ENCODE assay signal across 21 mouse cellular contexts in genomic region chr3:31467882-31468281, GRCm38 (mm10).
DNase-seq lines count a peak whose midpoint lies in the region; ATAC-seq and TF ChIP-seq lines count a peak whose summit lies in the region.
"Had no signal": no experiment of that assay in that cellular context is flagged by ENCODE, and none has a peak within 500 bp of the region (broad histone marks: within the 10 kb centered on the region; RNA-seq: fewer than 3 reads in every experiment).

No protein-coding gene starts in this region.

- no peak overlapping the region for H3K4me2 ChIP-seq in hindbrain, embryonic 16.5 days (ENCODE audit: low read length)
- no peak overlapping the region for H3K4me2 ChIP-seq in hindbrain, embryonic 13.5 days
- no peak overlapping the region for H3K4me2 ChIP-seq in neural tube, embryonic 15.5 days
- no peak overlapping the region for H3K4me2 ChIP-seq in intestine, postnatal 0 days (replicated peaks; ENCODE audit: low read depth)
- H3K4me2 ChIP-seq: limb, embryonic 15.5 days; neural tube, embryonic 13.5 days had no signal

- H3K4me3 ChIP-seq in hindbrain, embryonic 16.5 days (ENCODE audit: low read length) = no peak overlapping the region
- no peak overlapping the region for H3K4me3 ChIP-seq in hindbrain, embryonic 13.5 days
- no peak overlapping the region for H3K4me3 ChIP-seq in neural tube, embryonic 15.5 days (replicated peaks)
- no peak overlapping the region for H3K4me3 ChIP-seq in intestine, postnatal 0 days (ENCODE audit: low read depth, low read length)
- H3K4me3 ChIP-seq: erythroblast, embryonic 14.5 days; limb, embryonic 15.5 days; neural tube, embryonic 13.5 days had no signal

- no peak for TF ChIP-seq CTCF in intestine, postnatal 0 days (IDR thresholded peaks at IDR 0.05; ENCODE audit: low read depth)

- no peaks in the 10 kb centered on the region for H3K36me3 ChIP-seq in hindbrain, embryonic 16.5 days (ENCODE audit: control insufficient read depth, insufficient read depth, low read length)
- H3K36me3 ChIP-seq in hindbrain, embryonic 13.5 days = no peaks in the 10 kb centered on the region
- no peaks in the 10 kb centered on the region for H3K36me3 ChIP-seq in neural tube, embryonic 15.5 days
- H3K36me3 ChIP-seq in intestine, postnatal 0 days (ENCODE audit: control insufficient read depth, insufficient read depth) = no peaks in the 10 kb centered on the region
- H3K36me3 ChIP-seq: limb, embryonic 15.5 days; neural tube, embryonic 13.5 days had no signal

- H3K9ac ChIP-seq in hindbrain, embryonic 16.5 days (ENCODE audit: low read depth, low read length) = no peak overlapping the region
- no peak overlapping the region for H3K9ac ChIP-seq in hindbrain, embryonic 13.5 days
- H3K9ac ChIP-seq in neural tube, embryonic 15.5 days (replicated peaks) = no peak overlapping the region
- H3K9ac ChIP-seq in intestine, postnatal 0 days (ENCODE audit: low read depth, low read length) = no peak overlapping the region
- H3K9ac ChIP-seq: limb, embryonic 15.5 days; neural tube, embryonic 13.5 days had no signal

- peak; percentile 10 for DNase-seq in embryo, embryonic 11 days
- DNase-seq in embryo, embryonic 9.5 days (ENCODE audit: extremely low spot score) = no peak
- DNase-seq in neural tube, embryonic 10.5 days (ENCODE audit: extremely low spot score, low spot score) = no peak
- DNase-seq in heart, adult 11 months = no peak
- DNase-seq: adrenal gland, postnatal 14 days; cerebellum, adult 11-12 months; cerebellum, postnatal 14 days; gastrocnemius, postnatal 14 days; kidney, adult 11 months; kidney, postnatal 10 days; lung, postnatal 10 days; right cerebral cortex, postnatal 14 days; spleen, adult 18-20 months; thymus, postnatal 36 days had no signal

- H3K9me3 ChIP-seq in hindbrain, embryonic 16.5 days (ENCODE audit: control insufficient read depth, low read length) = no peaks in the 10 kb centered on the region
- H3K9me3 ChIP-seq in hindbrain, embryonic 13.5 days = no peaks in the 10 kb centered on the region
- no peaks in the 10 kb centered on the region for H3K9me3 ChIP-seq in neural tube, embryonic 15.5 days (replicated peaks)
- no peaks in the 10 kb centered on the region for H3K9me3 ChIP-seq in intestine, postnatal 0 days (ENCODE audit: control insufficient read depth)
- H3K9me3 ChIP-seq: limb, embryonic 15.5 days; neural tube, embryonic 13.5 days had no signal

- H3K27ac ChIP-seq in hindbrain, embryonic 16.5 days (ENCODE audit: low read depth, low read length) = no peak overlapping the region
- H3K27ac ChIP-seq in hindbrain, embryonic 13.5 days = no peak overlapping the region
- H3K27ac ChIP-seq in neural tube, embryonic 15.5 days (replicated peaks) = no peak overlapping the region
- no peak overlapping the region for H3K27ac ChIP-seq in intestine, postnatal 0 days (ENCODE audit: low read depth, low read length)
- H3K27ac ChIP-seq: limb, embryonic 15.5 days; neural tube, embryonic 13.5 days had no signal

- ATAC-seq in hindbrain, embryonic 16.5 days = peak; percentile 77; the same call in 1 of the 2 replicates
- ATAC-seq in hindbrain, embryonic 13.5 days (ENCODE audit: low FRiP score) = no peak
- ATAC-seq in neural tube, embryonic 15.5 days (ENCODE audit: low FRiP score) = peak; percentile 63
- ATAC-seq in intestine, postnatal 0 days = no peak

- no peaks in the 10 kb centered on the region; the same call in 1 of the 2 replicates for H3K4me1 ChIP-seq in hindbrain, embryonic 16.5 days (ENCODE audit: control insufficient read depth, insufficient read depth, low read depth, low read length)
- H3K4me1 ChIP-seq in hindbrain, embryonic 13.5 days (replicated peaks) = no peaks in the 10 kb centered on the region
- no peaks in the 10 kb centered on the region for H3K4me1 ChIP-seq in neural tube, embryonic 15.5 days
- no peaks in the 10 kb centered on the region for H3K4me1 ChIP-seq in intestine, postnatal 0 days (replicated peaks; ENCODE audit: control insufficient read depth, insufficient read depth, low read length)
- H3K4me1 ChIP-seq: limb, embryonic 15.5 days; neural tube, embryonic 13.5 days had no signal

- H3K27me3 ChIP-seq in hindbrain, embryonic 16.5 days (replicated peaks; ENCODE audit: control insufficient read depth, insufficient read depth, low read length) = no peaks in the 10 kb centered on the region
- H3K27me3 ChIP-seq in hindbrain, embryonic 13.5 days = no peaks in the 10 kb centered on the region
- no peaks in the 10 kb centered on the region for H3K27me3 ChIP-seq in neural tube, embryonic 15.5 days (replicated peaks)
- no peaks in the 10 kb centered on the region for H3K27me3 ChIP-seq in intestine, postnatal 0 days (replicated peaks; ENCODE audit: control insufficient read depth, insufficient read depth, low read length)
- H3K27me3 ChIP-seq: limb, embryonic 15.5 days; neural tube, embryonic 13.5 days had no signal

- WGBS in hindbrain, embryonic 16.5 days = 13% methylated on average over 1 of the region's 1 CpGs
- 18% methylated on average over 1 of the region's 1 CpGs for WGBS in hindbrain, embryonic 13.5 days
- 28% methylated on average over 1 of the region's 1 CpGs for WGBS in neural tube, embryonic 15.5 days
- WGBS in intestine, postnatal 0 days = 27% methylated on average over 1 of the region's 1 CpGs

Comparison
In these comparisons a context has a peak if more than half of its experiments do, and no peak if none do; other contexts are left out.
1. ATAC-seq: peak in hindbrain, embryonic 16.5 days (single experiment) and neural tube, embryonic 15.5 days (single experiment); none in hindbrain, embryonic 13.5 days (single experiment) and intestine, postnatal 0 days (single experiment).